Mouse (Mus musculus): Measurements from ENCODE around the gene Plpp6. TPM values are rescaled to one million over a fixed set of nuclear protein-coding genes. Genes with fewer than 3 reads are reported as not detected.

Plpp6 gene
- total RNA-seq, 2 experiments from 2014 or later: 18.7 to 20.9 TPM

Other genes with a start within 250 kb of the Plpp6 start
- gene Slc1a1, start 128.9 kb upstream of the Plpp6 start, total RNA-seq (2021): 10 to 100 TPM; 75.5 to 78.0 TPM
- 1 to 10 TPM; 4.1 to 5.3 TPM for gene 4430402I18Rik, start 3.8 kb downstream of the Plpp6 start, total RNA-seq (2021)
- gene Cdc37l1, start 26.4 kb downstream of the Plpp6 start, total RNA-seq (2021): 10 to 100 TPM; 67.1 to 73.0 TPM
- 10 to 100 TPM; 43.9 to 47.5 TPM for gene Ak3, start 84.0 kb downstream of the Plpp6 start, total RNA-seq (2021)
- gene Rcl1, start 137.4 kb downstream of the Plpp6 start, total RNA-seq (2021): 10 to 100 TPM; 18.1 to 18.3 TPM

All from left cerebral cortex, postnatal 4 days (tissue).